8 mouse cellular contexts compared by ENCODE assay signal in the genomic region with DNA sequence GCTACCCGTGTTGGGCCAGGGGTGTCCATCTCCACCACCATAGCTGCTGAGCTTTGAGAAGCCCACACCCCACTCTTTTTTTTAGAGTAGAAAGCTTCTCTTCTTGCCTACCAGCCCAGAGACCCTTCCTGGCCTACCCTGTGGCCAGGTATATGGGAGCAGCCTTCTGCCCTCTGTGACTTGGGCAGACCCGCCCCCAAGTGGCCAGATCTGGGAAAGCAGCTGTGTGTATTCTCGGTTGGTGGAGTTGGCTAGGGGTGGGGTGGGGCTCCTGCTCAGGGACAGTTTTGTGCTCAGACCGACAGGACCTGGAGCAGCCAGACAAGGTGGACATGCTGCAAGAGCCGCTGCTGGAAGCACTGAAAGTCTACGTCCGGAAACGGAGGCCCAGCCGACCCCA. TPM values are rescaled to one million over a fixed set of nuclear protein-coding genes. Genes with fewer than 3 reads are reported as not detected.
DNase-seq lines count a peak whose midpoint lies in the region; ATAC-seq and TF ChIP-seq lines count a peak whose summit lies in the region.

No protein-coding gene starts in this region.

- no peak overlapping the region for H3K9ac ChIP-seq in heart, adult 2 months (ENCODE audit: low read depth, low read length)
- no peak overlapping the region for H3K9ac ChIP-seq in lung, postnatal 0 days (replicated peaks; ENCODE audit: low read depth)

- H3K4me1 ChIP-seq in heart, adult 2 months (ENCODE audit: control insufficient read depth, insufficient read depth, low read length), result peaks cover 5% of the 10 kb centered on the region
- peaks cover 13% of the 10 kb centered on the region for H3K4me1 ChIP-seq in lung, postnatal 0 days (ENCODE audit: insufficient read depth, low read depth, low read length)

- WGBS in heart, adult 2 months, result 57% methylated on average over 9 of the region's 9 CpGs
- 53% methylated on average over 9 of the region's 9 CpGs for WGBS in lung, postnatal 0 days

- no peaks in the 10 kb centered on the region for H3K79me2 ChIP-seq in heart, adult 2 months (replicated peaks; ENCODE audit: control insufficient read depth, insufficient read depth, low read length)

- peak; percentile 96 for TF ChIP-seq CTCF in heart, adult 2 months (IDR thresholded peaks at IDR 0.05)
- peak; percentile 95 for TF ChIP-seq CTCF in lung, postnatal 0 days (IDR thresholded peaks at IDR 0.05)

- TF ChIP-seq EP300 in heart, adult 2 months (IDR thresholded peaks at IDR 0.05; ENCODE audit: insufficient read depth, low read depth, low read length), result peak; percentile 91; the same call in 1 of the 2 replicates
- TF ChIP-seq EP300 in lung, postnatal 0 days (IDR thresholded peaks at IDR 0.05), result no peak

- H3K9me3 ChIP-seq in lung, postnatal 0 days (ENCODE audit: low read length), result no peaks in the 10 kb centered on the region

- no peak overlapping the region for H3K4me3 ChIP-seq in heart, adult 2 months
- H3K4me3 ChIP-seq in lung, postnatal 0 days (ENCODE audit: low read depth, low read length), result no peak overlapping the region

- intact Hi-C loops in heart, adult 2 months (cut with DNase I), result loop anchor here (1.0 to 5.0 kb wide), 4 partner anchors 18 to 110 kb away; a partner anchor contains a TSS

- DNase-seq in CD4-positive, CD25-positive, alpha-beta regulatory T cell, adult 2 months (ENCODE audit: low read depth, low spot score), result peak; percentile 90
- DNase-seq in ZHBTc4 (ENCODE audit: low read depth, low spot score), result peak; percentile 90
- DNase-seq in heart, adult 2 months, result peak; percentile 84 to 92
- peak; percentile 87 to 91 for DNase-seq in kidney, postnatal 25 days
- peak; percentile 70 for DNase-seq in lung, postnatal 0 days (ENCODE audit: low spot score)
- DNase-seq in right cerebral cortex, adult 2 months (ENCODE audit: low spot score in 2 of 2), result peak; percentile 84 to 88
- DNase-seq in yolk sac, embryonic 10.5 days (ENCODE audit: low spot score), result peak; percentile 79

- ATAC-seq in common myeloid progenitor, adult 5-6 weeks (replicated peaks; ENCODE audit: low read depth, poor library complexity, severe bottlenecking), result peak; percentile 72
- ATAC-seq in lung, postnatal 0 days, result peak; percentile 13; the same call in 1 of the 2 replicates

- H3K4me2 ChIP-seq in lung, postnatal 0 days (replicated peaks; ENCODE audit: low read depth, low read length), result no peak overlapping the region

- no peak for TF ChIP-seq POLR2A in heart, adult 2 months (IDR thresholded peaks at IDR 0.05; ENCODE audit: insufficient read depth, low read depth, low read length)

- no peaks in the 10 kb centered on the region; the same call in 1 of the 2 replicates for H3K36me3 ChIP-seq in heart, adult 2 months (ENCODE audit: control insufficient read depth, insufficient read depth, low read length)
- peaks cover 32% of the 10 kb centered on the region; the same call in 1 of the 2 replicates for H3K36me3 ChIP-seq in lung, postnatal 0 days (ENCODE audit: insufficient read depth, low read length)

- no peaks in the 10 kb centered on the region for H3K27me3 ChIP-seq in heart, adult 2 months (ENCODE audit: control insufficient read depth, insufficient read depth, low read length)
- no peaks in the 10 kb centered on the region for H3K27me3 ChIP-seq in lung, postnatal 0 days (replicated peaks; ENCODE audit: insufficient read depth, low read length)

- H3K27ac ChIP-seq in heart, adult 2 months, result no peak overlapping the region
- H3K27ac ChIP-seq in lung, postnatal 0 days (ENCODE audit: low read length), result no peak overlapping the region

RNA-seq across cellular contexts. Expression of a gene that starts 10.6 kb away (rescaled TPM):
- not detected in 2 replicates for total RNA-seq in common myeloid progenitor, adult 5-6 weeks (2017)
- under 1 TPM; 0.27 to 0.31 TPM for total RNA-seq in heart, adult 2 months (2021)
- polyA plus RNA-seq in heart, adult 2 months (2012; rRNA removed), result 0.94 and 1.6 TPM in 2 replicates
- 0.56 and 1.0 TPM in 2 replicates for polyA plus RNA-seq in lung, postnatal 0 days (2015; fragmentation: Nextera tagmentation; extraction: Ambion mirVana)

RNA-seq across cellular contexts. Expression of a gene that starts 44.6 kb away (rescaled TPM):
- 1.2 and 5.6 TPM in 2 replicates for total RNA-seq in common myeloid progenitor, adult 5-6 weeks (2017)
- 10 to 100 TPM; 10.1 to 12.8 TPM for total RNA-seq in heart, adult 2 months (2021)
- polyA plus RNA-seq in heart, adult 2 months (2012; rRNA removed), result 7.1 and 10.9 TPM in 2 replicates
- 26.2 and 28.8 TPM in 2 replicates for polyA plus RNA-seq in lung, postnatal 0 days (2015; fragmentation: Nextera tagmentation; extraction: Ambion mirVana)

RNA-seq across cellular contexts. Expression of a gene that starts 51.8 kb away (rescaled TPM):
- total RNA-seq in common myeloid progenitor, adult 5-6 weeks (2017), result 622 and 650 TPM in 2 replicates
- 1 to 10 TPM; 1.4 to 2.3 TPM for total RNA-seq in heart, adult 2 months (2021)
- polyA plus RNA-seq in heart, adult 2 months (2012; rRNA removed), result 0.27 and 0.56 TPM in 2 replicates
- polyA plus RNA-seq in lung, postnatal 0 days (2015; fragmentation: Nextera tagmentation; extraction: Ambion mirVana), result 11.1 and 16.9 TPM in 2 replicates

Comparison
In these comparisons a context has a peak if more than half of its experiments do, and no peak if none do; other contexts are left out.
1. RNA of a gene that starts 51.8 kb away (total RNA-seq): 622 to 650 TPM in common myeloid progenitor, adult 5-6 weeks; 1.4 to 2.3 TPM in heart, adult 2 months; every median in the first group is over 100 times any median in the second.
2. Peak in every context shown above with its lines, with median percentiles within 50 percentile points of each other: DNase-seq.